ENCODE assay signal across 33 mouse cellular contexts in genomic region chr4:99224790-99225189, GRCm38 (mm10). TPM values are rescaled to one million over a fixed set of nuclear protein-coding genes. Genes with fewer than 3 reads are reported as not detected.
DNase-seq lines count a peak whose midpoint lies in the region; ATAC-seq and TF ChIP-seq lines count a peak whose summit lies in the region.
"Had no signal": no experiment of that assay in that cellular context is flagged by ENCODE, and none has a peak within 500 bp of the region (broad histone marks: within the 10 kb centered on the region; RNA-seq: fewer than 3 reads in every experiment).

No protein-coding gene starts in this region.

- H3K9ac ChIP-seq in liver, postnatal 0 days (replicated peaks): no peak overlapping the region
- H3K9ac ChIP-seq in liver, embryonic 12.5 days: no peak overlapping the region
- H3K9ac ChIP-seq in midbrain, embryonic 14.5 days (replicated peaks; ENCODE audit: low read length): no peak overlapping the region
- H3K9ac ChIP-seq: embryonic facial prominence, embryonic 12.5 days; heart, embryonic 13.5 days; hindbrain, embryonic 13.5 days; liver, embryonic 13.5 days; lung, embryonic 14.5 days; midbrain, embryonic 12.5 days; neural tube, embryonic 15.5 days; stomach, embryonic 15.5 days had no signal

- 0 out of 2 replicates have a peak, but pooled peaks have one; percentile 29 for ATAC-seq in liver, postnatal 0 days
- ATAC-seq in liver, embryonic 12.5 days: no peak
- ATAC-seq in hematopoietic stem cell, adult 5-6 weeks (replicated peaks in 1 of 2; ENCODE audit: insufficient read depth in 1 of 2, low FRiP score in 2 of 2, low TSS enrichment in 1 of 2, low read depth in 1 of 2, poor library complexity in 2 of 2, severe bottlenecking in 2 of 2): peak; percentile 74 to 88
- peak; percentile 92 for ATAC-seq in neutrophil, adult 5-6 weeks (ENCODE audit: extremely low read depth, insufficient number of reproducible peaks, low FRiP score, poor library complexity, severe bottlenecking)
- no peak for ATAC-seq in midbrain, embryonic 14.5 days (ENCODE audit: low FRiP score, low TSS enrichment)
- ATAC-seq: forebrain, embryonic 14.5 days; intestine, embryonic 16.5 days; Patski had no signal

- H3K27ac ChIP-seq in liver, postnatal 0 days (ENCODE audit: low read depth): no peak overlapping the region
- H3K27ac ChIP-seq in liver, embryonic 12.5 days: no peak overlapping the region
- peak overlapping the region; percentile 42; the same call in 1 of the 2 replicates for H3K27ac ChIP-seq in bone marrow, adult 2 months (ENCODE audit: control insufficient read depth, insufficient read depth, low read depth, low read length, poor library complexity)
- H3K27ac ChIP-seq in midbrain, embryonic 14.5 days (replicated peaks; ENCODE audit: low read depth, low read length): no peak overlapping the region
- H3K27ac ChIP-seq: embryonic facial prominence, embryonic 12.5 days; heart, adult 2 months; heart, embryonic 13.5 days; hindbrain, embryonic 13.5 days; kidney, postnatal 0 days; liver, embryonic 13.5 days; midbrain, embryonic 12.5 days; neural tube, embryonic 15.5 days; stomach, embryonic 15.5 days had no signal

- no peak overlapping the region for H3K4me2 ChIP-seq in liver, postnatal 0 days (ENCODE audit: low read depth, low read length)
- H3K4me2 ChIP-seq in liver, embryonic 12.5 days: no peak overlapping the region
- H3K4me2 ChIP-seq in midbrain, embryonic 14.5 days (ENCODE audit: low read length): no peak overlapping the region
- H3K4me2 ChIP-seq: embryonic facial prominence, embryonic 12.5 days; heart, embryonic 13.5 days; hindbrain, embryonic 13.5 days; liver, embryonic 13.5 days; lung, embryonic 14.5 days; midbrain, embryonic 12.5 days; neural tube, embryonic 15.5 days; stomach, embryonic 15.5 days had no signal

- H3K9me3 ChIP-seq in liver, postnatal 0 days (ENCODE audit: low read length): no peaks in the 10 kb centered on the region
- no peaks in the 10 kb centered on the region for H3K9me3 ChIP-seq in liver, embryonic 12.5 days (replicated peaks)
- no peaks in the 10 kb centered on the region for H3K9me3 ChIP-seq in midbrain, embryonic 14.5 days (ENCODE audit: control insufficient read depth, low read length)
- H3K9me3 ChIP-seq: embryonic facial prominence, embryonic 12.5 days; heart, embryonic 13.5 days; hindbrain, embryonic 13.5 days; liver, embryonic 13.5 days; megakaryocyte, embryonic 14.5 days; midbrain, embryonic 12.5 days; neural tube, embryonic 15.5 days; stomach, embryonic 15.5 days had no signal

- no peak for DNase-seq in liver, postnatal 0 days
- no peak for DNase-seq in gastrocnemius, postnatal 25 days
- no peak for DNase-seq in midbrain, embryonic 14.5 days
- DNase-seq: adrenal gland, postnatal 14 days; cerebellum, adult 2 months; cerebellum, postnatal 36 days; embryo, embryonic 11 days; gastrocnemius, postnatal 36 days; heart, adult 2 months; heart, postnatal 10 days; kidney, adult 8-10 months; kidney, postnatal 4 days; layer of hippocampus, postnatal 36 days; left cerebral cortex, postnatal 4 days; liver, embryonic 13.5 days; lung, embryonic 14.5 days; right cerebral cortex, postnatal 25 days; thymus, postnatal 14 days had no signal

- TF ChIP-seq CTCF in liver, postnatal 0 days (IDR thresholded peaks at IDR 0.05; ENCODE audit: low read depth): no peak
- no peak for TF ChIP-seq CTCF in bone marrow, adult 2 months (IDR thresholded peaks at IDR 0.05; ENCODE audit: control insufficient read depth, insufficient read depth, low read length)

- no peak for TF ChIP-seq EP300 in liver, postnatal 0 days (IDR thresholded peaks at IDR 0.05; ENCODE audit: low read depth)

- H3K27me3 ChIP-seq in liver, postnatal 0 days (ENCODE audit: insufficient read depth, low read length): no peaks in the 10 kb centered on the region
- no peaks in the 10 kb centered on the region for H3K27me3 ChIP-seq in liver, embryonic 12.5 days (replicated peaks)
- H3K27me3 ChIP-seq in midbrain, embryonic 14.5 days (ENCODE audit: control insufficient read depth, insufficient read depth, low read length): no peaks in the 10 kb centered on the region
- H3K27me3 ChIP-seq: embryonic facial prominence, embryonic 12.5 days; heart, embryonic 13.5 days; hindbrain, embryonic 13.5 days; liver, embryonic 13.5 days; megakaryocyte, embryonic 14.5 days; midbrain, embryonic 12.5 days; neural tube, embryonic 15.5 days; Patski; stomach, embryonic 15.5 days had no signal

- H3K4me3 ChIP-seq in liver, postnatal 0 days (ENCODE audit: low read depth, low read length): no peak overlapping the region
- H3K4me3 ChIP-seq in liver, embryonic 12.5 days: no peak overlapping the region
- peak overlapping the region; percentile 6 for H3K4me3 ChIP-seq in bone marrow, adult 2 months (replicated peaks; ENCODE audit: control insufficient read depth, low read depth, low read length)
- H3K4me3 ChIP-seq in midbrain, embryonic 14.5 days (replicated peaks; ENCODE audit: low read depth, low read length): no peak overlapping the region
- H3K4me3 ChIP-seq: embryonic facial prominence, embryonic 12.5 days; heart, adult 2 months; heart, embryonic 13.5 days; hindbrain, embryonic 13.5 days; liver, embryonic 13.5 days; megakaryocyte, embryonic 14.5 days; midbrain, embryonic 12.5 days; neural tube, embryonic 15.5 days; stomach, embryonic 15.5 days had no signal

- peaks cover 26% of the 10 kb centered on the region for H3K36me3 ChIP-seq in liver, postnatal 0 days (replicated peaks; ENCODE audit: insufficient read depth, low read length)
- peaks cover 32% of the 10 kb centered on the region for H3K36me3 ChIP-seq in liver, embryonic 12.5 days
- H3K36me3 ChIP-seq in midbrain, embryonic 14.5 days (ENCODE audit: control insufficient read depth, insufficient read depth, low read length): peaks cover 24% of the 10 kb centered on the region

- H3K4me1 ChIP-seq in liver, postnatal 0 days (ENCODE audit: insufficient read depth): no peaks in the 10 kb centered on the region
- no peaks in the 10 kb centered on the region for H3K4me1 ChIP-seq in liver, embryonic 12.5 days
- peaks cover 1% of the 10 kb centered on the region; the same call in 1 of the 2 replicates for H3K4me1 ChIP-seq in bone marrow, adult 2 months (ENCODE audit: control insufficient read depth, insufficient read depth, low read length)
- H3K4me1 ChIP-seq in midbrain, embryonic 14.5 days (ENCODE audit: control insufficient read depth, insufficient read depth, low read length): no peaks in the 10 kb centered on the region
- H3K4me1 ChIP-seq: embryonic facial prominence, embryonic 12.5 days; heart, embryonic 13.5 days; hindbrain, embryonic 13.5 days; liver, embryonic 13.5 days; neural tube, embryonic 15.5 days; stomach, embryonic 15.5 days had no signal

- no peak for TF ChIP-seq POLR2A in bone marrow, adult 2 months (IDR thresholded peaks at IDR 0.05; ENCODE audit: borderline replicate concordance, control insufficient read depth, low read depth, low read length)

- 50% methylated on average over 2 of the region's 2 CpGs for WGBS in liver, postnatal 0 days (ENCODE audit: insufficient replicate concordance)
- 54% methylated on average over 2 of the region's 2 CpGs for WGBS in liver, embryonic 12.5 days (ENCODE audit: insufficient replicate concordance)
- 16% methylated on average over 2 of the region's 2 CpGs for WGBS in bone marrow, adult 2 months
- 97% methylated on average over 2 of the region's 2 CpGs for WGBS in midbrain, embryonic 14.5 days

RNA-seq across cellular contexts. Expression of gene Atg4c, which starts 31.1 kb away (rescaled TPM):
- 5.2 and 6.0 TPM in 2 replicates for polyA plus RNA-seq in liver, postnatal 0 days (2015; fragmentation: Nextera tagmentation; extraction: Ambion mirVana)
- 6.3 and 7.3 TPM in 2 replicates for polyA plus RNA-seq in liver, embryonic 12.5 days (2016; fragmentation: Nextera tagmentation; extraction: Ambion mirVana)
- 0.70 and 2.8 TPM in 2 replicates for polyA plus RNA-seq in bone marrow, adult 2 months (2011; ENCODE audit: insufficient read depth, insufficient read length, low replicate concordance, missing spikeins)
- total RNA-seq in hematopoietic stem cell, adult 5-6 weeks (2017): 12.3 and 15.5 TPM in 2 replicates
- 10.7 and 14.0 TPM in 2 replicates for total RNA-seq in neutrophil, adult 5-6 weeks (2017)
- 1 to 10 TPM; 4.3 to 4.5 TPM for total RNA-seq in gastrocnemius, postnatal 25 days (2021)
- 11.2 and 17.8 TPM in 2 replicates for polyA plus RNA-seq in midbrain, embryonic 14.5 days (2014; fragmentation: Nextera tagmentation; extraction: Ambion mirVana)

Comparison
In these comparisons a context has a peak if more than half of its experiments do, and no peak if none do; other contexts are left out.
1. ATAC-seq: peak in liver, postnatal 0 days (single experiment), hematopoietic stem cell, adult 5-6 weeks (2 of 2) and neutrophil, adult 5-6 weeks (single experiment); none in liver, embryonic 12.5 days (single experiment) and midbrain, embryonic 14.5 days (single experiment).